Mouse (Mus musculus) hindbrain, postnatal 0 days (tissue): ENCODE data around the gene Mycbpap. TPM values are rescaled to one million over a fixed set of nuclear protein-coding genes. Genes with fewer than 3 reads are reported as not detected.

Experiments
- ATAC-seq: fragments of 200-750 bp; cut with Nextera tagmentation; 2 replicates; pipeline ENCODE4 v1.8.0; 2017; ENCODE audit warnings: mild to moderate bottlenecking, moderate TSS enrichment, moderate library complexity
- DNase-seq: peaks from one replicate; pipeline ENCODE4 v3.0.0-alpha.2; 2015; ENCODE audit warnings: low spot score
- H3K27ac ChIP-seq: fragments of 300-500 bp; sonication (generic); 2 replicates; pipeline ENCODE4 v1.5.1; 2014; ENCODE audit warnings: mild to moderate bottlenecking
- H3K27me3 ChIP-seq: fragments of 300-500 bp; sonication (generic); 2 replicates; pipeline ENCODE4 v1.6.1; 2014; ENCODE audit warnings: low read length, mixed read lengths; ENCODE audit not compliant: insufficient read depth
- H3K36me3 ChIP-seq: fragments of 300-500 bp; sonication (generic); 2 replicates; pipeline ENCODE4 v1.6.1; 2014; ENCODE audit warnings: low read length, mixed read lengths; ENCODE audit not compliant: insufficient read depth
- H3K4me1 ChIP-seq: fragments of 300-500 bp; sonication (generic); 2 replicates; pipeline ENCODE4 v1.6.1; 2014; ENCODE audit warnings: antibody characterized with exemption, low read length, mixed read lengths; ENCODE audit not compliant: insufficient read depth
- H3K4me2 ChIP-seq: fragments of 300-500 bp; sonication (generic); 2 replicates; pipeline ENCODE4 v1.6.1; 2014; ENCODE audit warnings: low read depth, mild to moderate bottlenecking, low read length, moderate library complexity, mixed read lengths
- H3K4me3 ChIP-seq: fragments of 300-500 bp; sonication (generic); 2 replicates; pipeline ENCODE4 v1.5.1; 2014; ENCODE audit warnings: low read length
- H3K9ac ChIP-seq: fragments of 300-500 bp; sonication (generic); replicated peaks from 2 replicates; pipeline ENCODE4 v1.6.1; 2014; ENCODE audit warnings: mild to moderate bottlenecking, low read length, moderate library complexity, mixed read lengths
- H3K9me3 ChIP-seq: fragments of 300-500 bp; sonication (generic); 2 replicates; pipeline ENCODE4 v1.6.1; 2016; ENCODE audit warnings: low read length, mixed read lengths
- CTCF ChIP-seq: IDR thresholded peaks from 2 replicates; pipeline ENCODE4 v1.5.1; 2016; ENCODE audit warnings: antibody characterized with exemption, control low read depth, low read depth
- WGBS: fragments of 180-500 bp; shearing (Covaris S2); extraction: QIAGEN DNeasy Blood & Tissue Kit; methylation state at CpG from one replicate; pipeline ENCODE4 v1.1.7; 2014; 5-methylcytosine and 5-hydroxymethylcytosine counted together
- polyA plus RNA-seq: library from polyadenylated mRNA; unstranded; fragments of >200 nt; fragmentation: Nextera tagmentation; extraction: Ambion mirVana; gene quantifications from 2 replicates; pipeline ENCODE4 v1.2.1, GENCODE M21; 2015
- total RNA-seq: library from RNA; depleted of rRNA; stranded (reverse); fragments of >200 nt; gene quantifications from 2 replicates; pipeline ENCODE4 v1.2.3, GENCODE M21; 2014

Gene Mycbpap
- total and polyA plus RNA-seq, 2 experiments from 2014 or later = 1.1 to 4.8 TPM

GRCm38 (mm10) chr11:94484636-94485035 lies 36.9 kb downstream of the Mycbpap start:
- H3K4me3 ChIP-seq = no peak overlapping the region
- no peaks in the 10 kb centered on the region for H3K9me3 ChIP-seq
- no peaks in the 10 kb centered on the region for H3K36me3 ChIP-seq
- no peak overlapping the region for H3K27ac ChIP-seq
- no peak for ATAC-seq
- H3K27me3 ChIP-seq = no peaks in the 10 kb centered on the region
- no peak for DNase-seq
- no peak for TF ChIP-seq CTCF
- WGBS = 91% methylated on average over 9 of the region's 9 CpGs
- H3K4me2 ChIP-seq = no peak overlapping the region
- H3K4me1 ChIP-seq = no peaks in the 10 kb centered on the region; the same call in 1 of the 2 replicates
- H3K9ac ChIP-seq = no peak overlapping the region

DNA sequence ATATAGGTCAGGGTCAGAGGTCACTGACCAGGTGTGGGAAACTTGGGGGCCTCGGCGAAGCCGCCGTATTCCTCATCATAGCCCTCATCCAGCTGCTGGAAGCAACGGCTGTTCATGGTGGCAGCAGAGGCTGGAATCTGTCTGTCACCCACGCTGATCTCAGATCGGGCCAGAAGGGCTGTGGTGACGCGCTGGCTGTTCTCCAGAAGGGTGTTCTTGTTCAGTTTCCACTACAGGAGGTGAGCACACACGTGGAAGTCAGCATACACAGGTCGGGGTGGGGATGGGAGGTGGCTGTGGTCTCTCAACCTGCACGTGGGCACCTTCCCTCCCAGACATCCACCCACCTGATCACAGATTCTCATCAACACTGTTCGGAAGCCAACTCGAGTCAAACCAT lies 37.6 kb downstream of the Mycbpap start:
- Histone ChIP-seq H3K27me3 (no peaks in the 10 kb centered on the region), H3K4me2 (no peak overlapping the region), H3K9me3 (no peaks in the 10 kb centered on the region), H3K27ac (no peak overlapping the region), H3K4me3 (no peak overlapping the region), H3K4me1 (no peaks in the 10 kb centered on the region; the same call in 1 of the 2 replicates), H3K36me3 (no peaks in the 10 kb centered on the region), H3K9ac (no peak overlapping the region)
- no peak for TF ChIP-seq CTCF
- no peak for DNase-seq
- no peak for ATAC-seq
- WGBS = 76% methylated on average over 14 of the region's 14 CpGs

GRCm38 (mm10) chr11:94483436-94483835 lies 38.1 kb downstream of the Mycbpap start:
- no peak overlapping the region for H3K4me3 ChIP-seq
- no peaks in the 10 kb centered on the region for H3K27me3 ChIP-seq
- H3K9ac ChIP-seq = no peak overlapping the region
- WGBS = 81% methylated on average over 11 of the region's 11 CpGs
- no peak overlapping the region for H3K4me2 ChIP-seq
- TF ChIP-seq CTCF = 0 out of 2 replicates have a peak, but pooled peaks have one; percentile 19
- H3K9me3 ChIP-seq = no peaks in the 10 kb centered on the region
- DNase-seq = no peak
- no peaks in the 10 kb centered on the region for H3K36me3 ChIP-seq
- no peak overlapping the region for H3K27ac ChIP-seq
- H3K4me1 ChIP-seq = no peaks in the 10 kb centered on the region; the same call in 1 of the 2 replicates
- no peak for ATAC-seq

GRCm38 (mm10) chr11:94482738-94483137 lies 38.8 kb downstream of the Mycbpap start:
- DNase-seq = no peak
- Histone ChIP-seq H3K4me3 (no peak overlapping the region), H3K27ac (no peak overlapping the region), H3K9ac (no peak overlapping the region), H3K9me3 (no peaks in the 10 kb centered on the region), H3K27me3 (no peaks in the 10 kb centered on the region), H3K4me2 (no peak overlapping the region), H3K4me1 (no peaks in the 10 kb centered on the region; the same call in 1 of the 2 replicates), H3K36me3 (no peaks in the 10 kb centered on the region)
- ATAC-seq = no peak
- WGBS = 91% methylated on average over 11 of the region's 11 CpGs
- no peak for TF ChIP-seq CTCF

DNA sequence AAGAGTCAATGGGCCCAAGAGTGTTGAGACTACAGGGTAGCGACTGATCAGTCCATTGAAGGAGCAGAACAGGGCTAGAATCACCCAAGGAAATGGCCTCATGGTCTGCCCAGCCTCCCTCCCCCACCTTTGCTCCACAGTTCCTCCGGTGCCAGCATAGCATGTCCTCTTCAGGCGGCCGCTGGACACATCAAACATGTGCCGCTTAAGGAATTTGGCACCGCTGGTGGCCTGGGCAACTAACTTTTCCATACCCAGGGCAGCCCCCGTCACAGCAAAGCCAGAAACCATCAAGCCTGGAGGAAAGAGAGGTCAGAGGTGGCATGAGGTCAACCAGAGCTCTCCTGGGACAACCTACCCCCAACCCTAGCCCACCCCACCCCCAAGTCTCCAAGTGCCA lies 39.6 kb downstream of the Mycbpap start:
- Histone ChIP-seq H3K4me2 (no peak overlapping the region), H3K4me1 (no peaks in the 10 kb centered on the region; the same call in 1 of the 2 replicates), H3K9me3 (no peaks in the 10 kb centered on the region), H3K27me3 (no peaks in the 10 kb centered on the region), H3K27ac (no peak overlapping the region), H3K36me3 (no peaks in the 10 kb centered on the region), H3K9ac (no peak overlapping the region), H3K4me3 (no peak overlapping the region)
- ATAC-seq (no peak), DNase-seq (no peak)
- no peak for TF ChIP-seq CTCF
- WGBS = 90% methylated on average over 7 of the region's 7 CpGs

- 76% methylated on average over 9 of the region's 9 CpGs for WGBS
- Histone ChIP-seq H3K27me3 (no peaks in the 10 kb centered on the region), H3K9me3 (no peaks in the 10 kb centered on the region), H3K27ac (no peak overlapping the region), H3K9ac (no peak overlapping the region), H3K36me3 (no peaks in the 10 kb centered on the region), H3K4me1 (peaks cover 4% of the 10 kb centered on the region; the same call in 1 of the 2 replicates), H3K4me2 (no peak overlapping the region), H3K4me3 (no peak overlapping the region)
- no peak for TF ChIP-seq CTCF
- DNase-seq (no peak), ATAC-seq (no peak)
These were observed 41.2 kb downstream of the Mycbpap start for GRCm38 (mm10) chr11:94480382-94480781.

DNA sequence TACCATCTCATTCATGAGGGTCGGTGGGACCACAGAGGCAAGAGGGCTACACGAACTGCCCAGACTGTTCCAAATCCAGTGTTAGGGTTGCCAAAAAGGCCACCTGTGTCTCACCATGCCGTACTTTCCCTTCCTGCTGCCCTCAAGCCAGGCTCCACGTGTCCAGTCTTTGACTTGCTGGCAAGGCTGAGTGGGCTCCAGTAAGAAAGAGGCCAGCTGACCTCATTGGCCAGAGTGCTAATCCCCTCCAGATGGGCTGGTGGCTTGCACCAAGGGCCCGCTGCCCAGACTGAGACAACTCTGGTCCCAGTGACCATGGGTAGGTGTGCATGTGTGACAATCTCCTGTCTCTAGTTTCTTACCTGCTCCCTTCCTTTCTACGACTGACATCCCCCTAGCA lies 43.9 kb downstream of the Mycbpap start:
- no peak for DNase-seq
- ATAC-seq = no peak
- 55% methylated on average over 6 of the region's 6 CpGs for WGBS

More for the DNA sequence above, 43.9 kb downstream of the Mycbpap start:
- Histone ChIP-seq H3K4me1 (peaks cover 4% of the 10 kb centered on the region; the same call in 1 of the 2 replicates), H3K27ac (no peak overlapping the region), H3K9ac (no peak overlapping the region), H3K4me2 (no peak overlapping the region), H3K27me3 (no peaks in the 10 kb centered on the region), H3K36me3 (no peaks in the 10 kb centered on the region), H3K9me3 (no peaks in the 10 kb centered on the region), H3K4me3 (no peak overlapping the region)
- TF ChIP-seq CTCF = no peak
